Mouse (Mus musculus) urinary bladder, adult 18-20 months (tissue): ENCODE measurements around the gene Olfr872.
"Not testable (repeated sequence)": the region's sequence is repeated elsewhere in the genome, so short reads cannot be mapped to it uniquely, and the experiment has no call there.

Experiments
- DNase-seq, 2 experiments: peaks; one replicate each; pipeline ENCODE4 v3.0.0; 2022; ENCODE audit warnings: low spot score in 2 of 2, mixed read lengths in 2 of 2

The Olfr872 gene

GRCm38 (mm10) chr9:20236819-20237218, at the start of gene Olfr872:
Gene Olfr872, plus strand, starts transcription at chr9:20237119.
- DNase-seq, result no peak

GRCm38 (mm10) chr9:20202131-20202530, 34.8 kb upstream of the Olfr872 start:
- DNase-seq, result no peak

- not testable (repeated sequence) for DNase-seq
Observed at GRCm38 (mm10) chr9:20203413-20203984, 33.4 kb upstream of the Olfr872 start.

GRCm38 (mm10) chr9:20210812-20211211, 26.1 kb upstream of the Olfr872 start:
- no peak for DNase-seq

GRCm38 (mm10) chr9:20211477-20211876, 25.4 kb upstream of the Olfr872 start:
- DNase-seq, result no peak

- DNase-seq, result no peak
Observed at GRCm38 (mm10) chr9:20211907-20212306, 25.0 kb upstream of the Olfr872 start, which contains the start of gene Olfr871. Gene Olfr871, plus strand, starts transcription at chr9:20212207.

GRCm38 (mm10) chr9:20237378-20237777, 459 bp downstream of the Olfr872 start:
- no peak for DNase-seq

- DNase-seq, result no peak
Observed at GRCm38 (mm10) chr9:20282051-20282450, 45.1 kb downstream of the Olfr872 start, which contains the start of gene Olfr39. Gene Olfr39, plus strand, starts transcription at chr9:20282351.

- not testable (repeated sequence) for DNase-seq
Observed at GRCm38 (mm10) chr9:20295562-20295961, 58.6 kb downstream of the Olfr872 start.

- DNase-seq, result no peak
Observed at GRCm38 (mm10) chr9:20298232-20298631, 61.3 kb downstream of the Olfr872 start, which contains the start of gene Olfr873. Gene Olfr873, plus strand, starts transcription at chr9:20298532.
